Mouse (Mus musculus) cerebellum, postnatal 4 days (tissue): ENCODE data around the gene St3gal5.

ENCODE experiments used
- DNase-seq, 2 experiments: peaks; one replicate each; pipeline ENCODE4 v3.0.0; 2022; ENCODE audit warnings: low spot score in 2 of 2, mixed read lengths in 1 of 2

The St3gal5 gene

GRCm38 (mm10) chr6:72203279-72203678, 105.9 kb downstream of the St3gal5 start:
- no peak for DNase-seq
